Comparison of ENCODE assay signal across 8 mouse cellular contexts in the genomic region with DNA sequence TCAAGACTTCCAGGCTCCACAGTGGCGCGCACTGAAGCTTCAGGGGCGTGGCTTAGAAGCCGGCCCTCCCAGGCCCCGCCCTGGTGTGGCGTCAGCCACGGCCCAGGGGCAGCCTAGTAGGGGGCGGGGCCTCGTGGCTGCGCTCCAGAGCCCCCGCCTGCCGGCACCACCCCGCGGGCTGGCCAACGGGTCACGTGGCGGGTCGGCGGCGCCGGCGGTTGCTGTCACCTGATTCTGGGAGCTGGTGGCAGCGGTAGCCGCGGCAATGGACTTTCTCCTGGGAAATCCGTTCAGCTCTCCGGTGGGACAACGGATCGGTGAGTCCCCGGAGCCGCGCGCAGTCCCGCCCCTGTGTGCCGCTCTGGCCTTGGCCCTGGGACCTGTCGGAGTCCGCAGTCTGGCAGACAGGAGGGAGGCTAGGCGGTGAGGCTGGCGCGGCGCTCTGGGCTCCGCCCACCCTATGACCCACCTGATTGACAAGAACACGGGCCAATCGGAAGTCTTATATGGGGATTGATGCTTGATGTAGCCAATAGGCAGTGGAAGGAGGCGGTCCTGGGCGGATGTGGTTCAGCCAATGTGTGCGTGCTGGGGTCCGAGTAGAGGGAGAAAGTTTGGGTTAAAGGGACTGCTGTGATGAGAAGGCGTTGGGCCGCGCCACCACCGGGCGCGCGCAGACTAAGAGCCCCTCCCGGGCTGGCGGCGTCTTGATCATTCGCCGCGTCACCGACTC. TPM values are rescaled to one million over a fixed set of nuclear protein-coding genes. Genes with fewer than 3 reads are reported as not detected.
A peak's percentile ranks its signal among the peaks of the same experiment; 100 is the strongest.
DNase-seq lines count a peak whose midpoint lies in the region; ATAC-seq lines count a peak whose summit lies in the region.

A gene (plus strand): TSS at position 195 of the 733 bp plus-strand sequence.

- H3K4me1 ChIP-seq in heart, embryonic 14.5 days (ENCODE audit: control insufficient read depth in 2 of 2, insufficient read depth in 2 of 2, low read length in 2 of 2): peaks cover 13 to 21% of the 10 kb centered on the region in 2 experiments
- H3K4me1 ChIP-seq in liver, embryonic 13.5 days (replicated peaks): peaks cover 24% of the 10 kb centered on the region
- peaks cover 16% of the 10 kb centered on the region for H3K4me1 ChIP-seq in stomach, embryonic 16.5 days (ENCODE audit: control insufficient read depth, insufficient read depth, low read length)

- peak within 1 kb of the TSS; percentile 74 to 84 for H3K4me3 ChIP-seq in heart, embryonic 14.5 days (ENCODE audit: control insufficient read depth in 1 of 2, insufficient read depth in 1 of 2, low read depth in 1 of 2, low read length in 2 of 2)
- peak within 1 kb of the TSS; percentile 73 for H3K4me3 ChIP-seq in liver, embryonic 13.5 days (replicated peaks)
- H3K4me3 ChIP-seq in stomach, embryonic 16.5 days (replicated peaks; ENCODE audit: low read length): peak within 1 kb of the TSS; percentile 74

- peak; percentile 99 for DNase-seq in c-Kit-negative CD71-positive TER-119-positive erythroid progenitor cells, embryonic 14.5 days (ENCODE audit: low read depth, low spot score)
- peak; percentile 90 for DNase-seq in fibroblast of lung, adult 2 months (ENCODE audit: low read depth)
- DNase-seq in kidney, postnatal 14 days: peak; percentile 98
- DNase-seq in liver, embryonic 13.5 days: peak; percentile 95
- DNase-seq in neural tube, embryonic 10.5 days (ENCODE audit: extremely low spot score, low spot score): peak; percentile 98

- peak within 1 kb of the TSS; percentile 82 to 88 for H3K27ac ChIP-seq in heart, embryonic 14.5 days (replicated peaks in 1 of 2; ENCODE audit: control insufficient read depth in 1 of 2, insufficient read depth in 1 of 2, low read depth in 2 of 2, low read length in 2 of 2)
- H3K27ac ChIP-seq in liver, embryonic 13.5 days: peak within 1 kb of the TSS; percentile 84
- H3K27ac ChIP-seq in stomach, embryonic 16.5 days (ENCODE audit: low read length): peak within 1 kb of the TSS; percentile 78

- no peaks in the 10 kb centered on the region for H3K27me3 ChIP-seq in heart, embryonic 14.5 days (ENCODE audit: control insufficient read depth, insufficient read depth, low read length)
- no peaks in the 10 kb centered on the region for H3K27me3 ChIP-seq in liver, embryonic 13.5 days
- H3K27me3 ChIP-seq in stomach, embryonic 16.5 days (ENCODE audit: control insufficient read depth, insufficient read depth, low read length): no peaks in the 10 kb centered on the region

- H3K36me3 ChIP-seq in heart, embryonic 14.5 days (ENCODE audit: control insufficient read depth, insufficient read depth, low read length): peaks cover 35% of the 10 kb centered on the region
- H3K36me3 ChIP-seq in liver, embryonic 13.5 days: peaks cover 24% of the 10 kb centered on the region
- H3K36me3 ChIP-seq in stomach, embryonic 16.5 days (ENCODE audit: control insufficient read depth, insufficient read depth, low read length): 0 out of 2 replicates have a peak, but pooled peaks cover 4% of the 10 kb centered on the region

- peak within 1 kb of the TSS; percentile 83 for H3K4me2 ChIP-seq in heart, embryonic 14.5 days (ENCODE audit: low read length)
- peak within 1 kb of the TSS; percentile 96 for H3K4me2 ChIP-seq in liver, embryonic 13.5 days
- H3K4me2 ChIP-seq in stomach, embryonic 16.5 days (ENCODE audit: low read depth, low read length): peak within 1 kb of the TSS; percentile 80

- WGBS in heart, embryonic 14.5 days: 0% methylated on average over 47 of the region's 62 CpGs
- WGBS in liver, embryonic 13.5 days (ENCODE audit: insufficient replicate concordance): under 1% methylated on average over 62 of the region's 62 CpGs
- 1% methylated on average over 62 of the region's 62 CpGs for WGBS in stomach, embryonic 16.5 days

- ATAC-seq in CD4-positive, CD25-positive, alpha-beta regulatory T cell, adult 4 months: peak; percentile 94
- ATAC-seq in heart, embryonic 14.5 days (ENCODE audit: insufficient number of reproducible peaks, insufficient read depth, low FRiP score, low read depth): peak; percentile 97
- ATAC-seq in liver, embryonic 13.5 days (ENCODE audit: low read depth): peak; percentile 95
- peak; percentile 98 for ATAC-seq in stomach, embryonic 16.5 days (ENCODE audit: insufficient read depth, low FRiP score)

- H3K9me3 ChIP-seq in heart, embryonic 14.5 days (ENCODE audit: control insufficient read depth, low read length): no peaks in the 10 kb centered on the region
- no peaks in the 10 kb centered on the region for H3K9me3 ChIP-seq in liver, embryonic 13.5 days (replicated peaks)
- no peaks in the 10 kb centered on the region for H3K9me3 ChIP-seq in stomach, embryonic 16.5 days (replicated peaks; ENCODE audit: control insufficient read depth, low read length)

- peak within 1 kb of the TSS; percentile 79 for H3K9ac ChIP-seq in heart, embryonic 14.5 days (ENCODE audit: low read length)
- peak within 1 kb of the TSS; percentile 81 for H3K9ac ChIP-seq in liver, embryonic 13.5 days
- H3K9ac ChIP-seq in stomach, embryonic 16.5 days (ENCODE audit: low read length): peak within 1 kb of the TSS; percentile 71

RNA-seq across cellular contexts. Expression of the gene that starts here (rescaled TPM):
- 10 to 100 TPM; 14.1 to 14.6 TPM for polyA plus RNA-seq in CD4-positive, CD25-positive, alpha-beta regulatory T cell, adult 4 months (2017; shearing (Covaris generic))
- 42.6 and 45.9 TPM in 2 replicates for polyA plus RNA-seq in heart, embryonic 14.5 days (2014; fragmentation: Nextera tagmentation; extraction: Ambion mirVana)
- 12.1 and 13.2 TPM in 2 replicates for polyA plus RNA-seq in liver, embryonic 13.5 days (2015; fragmentation: Nextera tagmentation; extraction: Ambion mirVana)
- polyA plus RNA-seq in stomach, embryonic 16.5 days (2015; fragmentation: Nextera tagmentation; extraction: Ambion mirVana): 33.2 and 34.4 TPM in 2 replicates

Comparison
In these comparisons a context has a peak if more than half of its experiments do, and no peak if none do; other contexts are left out.
1. Peak in every context shown above with its lines: DNase-seq, ATAC-seq, H3K4me3 ChIP-seq and H3K27ac ChIP-seq.